Mouse (Mus musculus): ENCODE data around the gene Clvs2.

GRCm38 (mm10) chr10:33540331-33540730, 84.2 kb downstream of the Clvs2 start:
- TF ChIP-seq CTCF (IDR thresholded peaks at IDR 0.05; ENCODE audit: borderline replicate concordance, extremely low read depth, insufficient read depth, insufficient read length) (no peak), POLR2A (IDR thresholded peaks at IDR 0.05; ENCODE audit: borderline replicate concordance, extremely low read depth, insufficient read depth, insufficient read length, poor library complexity, severe bottlenecking) (no peak)
